Mouse (Mus musculus) testis, adult 2 months (tissue): ENCODE results near the gene Dnajc13.

Experiments
- CTCF ChIP-seq: fragments of 200-500 bp; IDR thresholded peaks from 2 replicates; pipeline ENCODE4 v1.5.1; 2012; ENCODE audit warnings: low read depth, mild to moderate bottlenecking, inconsistent platforms, low read length, moderate library complexity; ENCODE audit not compliant: control insufficient read depth, insufficient read depth, insufficient replicate concordance
- POLR2A ChIP-seq: fragments of 200-500 bp; IDR thresholded peaks from 2 replicates; pipeline ENCODE4 v1.6.1; 2012; ENCODE audit warnings: low read depth, mild to moderate bottlenecking, inconsistent platforms, low read length, moderate library complexity; ENCODE audit not compliant: control insufficient read depth

GRCm38 (mm10) chr9:104123101-104123500, 139.6 kb downstream of the Dnajc13 start:
- TF ChIP-seq CTCF (no peak), POLR2A (no peak)
